Mouse (Mus musculus) kidney, embryonic 14.5 days (tissue): ENCODE measurements around the gene Itgal. TPM values are rescaled to one million over a fixed set of nuclear protein-coding genes. Genes with fewer than 3 reads are reported as not detected.

Experiments used
- ATAC-seq: fragments of 200-750 bp; cut with Nextera tagmentation; 2 replicates; pipeline ENCODE4 v1.8.0; 2017; ENCODE audit warnings: moderate number of reproducible peaks, mild to moderate bottlenecking, moderate TSS enrichment, moderate library complexity; ENCODE audit not compliant: low FRiP score, low TSS enrichment
- H3K27ac ChIP-seq: fragments of 300-500 bp; sonication (generic); 2 replicates; pipeline ENCODE4 v1.5.1; 2014; ENCODE audit warnings: low read depth, mild to moderate bottlenecking, low read length, moderate library complexity, mixed read lengths
- H3K27me3 ChIP-seq: fragments of 300-500 bp; sonication (generic); 2 replicates; pipeline ENCODE4 v1.6.1; 2014; ENCODE audit warnings: mild to moderate bottlenecking, low read length; ENCODE audit not compliant: control insufficient read depth, insufficient read depth
- H3K36me3 ChIP-seq: fragments of 300-500 bp; sonication (generic); 2 replicates; pipeline ENCODE4 v1.6.1; 2014; ENCODE audit warnings: low read length, mixed read lengths; ENCODE audit not compliant: control insufficient read depth, insufficient read depth
- H3K4me1 ChIP-seq: fragments of 300-500 bp; sonication (generic); 2 replicates; pipeline ENCODE4 v1.6.1; 2014; ENCODE audit warnings: low read length, mixed read lengths; ENCODE audit not compliant: control insufficient read depth, insufficient read depth
- H3K4me2 ChIP-seq: fragments of 300-500 bp; sonication (generic); replicated peaks from 2 replicates; pipeline ENCODE4 v1.6.1; 2014; ENCODE audit warnings: low read depth, mild to moderate bottlenecking, low read length
- H3K4me3 ChIP-seq: fragments of 300-500 bp; sonication (generic); 2 replicates; pipeline ENCODE4 v1.5.1; 2014; ENCODE audit warnings: mild to moderate bottlenecking, low read length
- H3K9ac ChIP-seq: fragments of 300-500 bp; sonication (generic); 2 replicates; pipeline ENCODE4 v1.6.1; 2014; ENCODE audit warnings: low read depth, mild to moderate bottlenecking, low read length, moderate library complexity
- H3K9me3 ChIP-seq: fragments of 300-500 bp; sonication (generic); 2 replicates; pipeline ENCODE4 v1.6.1; 2016; ENCODE audit warnings: low read length; ENCODE audit not compliant: control insufficient read depth
- WGBS: fragments of 180-500 bp; shearing (Covaris S2); extraction: QIAGEN DNeasy Blood & Tissue Kit; methylation state at CpG from one replicate; pipeline ENCODE4 v1.1.7; 2014; 5-methylcytosine and 5-hydroxymethylcytosine counted together
- polyA plus RNA-seq: library from polyadenylated mRNA; unstranded; fragments of >200 nt; fragmentation: Nextera tagmentation; extraction: Ambion mirVana; gene quantifications from 2 replicates; pipeline ENCODE4 v1.2.1, GENCODE M21; 2014

The Itgal gene
- polyA plus RNA-seq, 1 experiment from 2014 or later, result 0.80 TPM

GRCm38 (mm10) chr7:127342332-127342731, 46.3 kb downstream of the Itgal start:
- WGBS, result 60% methylated on average over 4 of the region's 4 CpGs
- no peak for ATAC-seq

DNA sequence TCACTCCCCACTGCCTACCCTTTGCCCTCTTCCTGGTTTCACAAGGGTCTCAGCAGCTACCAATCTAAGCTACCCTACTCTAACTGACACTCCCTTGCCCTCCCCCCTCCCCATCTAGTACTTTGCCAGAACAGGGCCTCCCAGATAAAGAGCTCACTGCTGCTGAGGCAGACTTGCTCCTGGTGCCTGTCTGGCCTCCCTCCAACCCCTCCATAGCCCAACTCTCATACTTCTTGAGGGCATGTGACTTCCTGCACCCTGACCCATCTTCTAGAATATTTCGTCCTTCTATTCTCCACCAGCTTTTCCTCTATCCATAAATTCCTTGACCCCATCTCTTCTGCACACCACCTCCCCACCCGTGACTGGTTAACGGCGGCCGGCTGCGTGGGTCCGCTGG, 46.8 kb downstream of the Itgal start:
- Histone ChIP-seq H3K36me3 (peaks cover 21% of the 10 kb centered on the region), H3K9me3 (no peaks in the 10 kb centered on the region), H3K27ac (no peak overlapping the region), H3K9ac (no peak overlapping the region), H3K4me3 (no peak overlapping the region), H3K4me2 (no peak overlapping the region), H3K27me3 (no peaks in the 10 kb centered on the region), H3K4me1 (peaks cover 12% of the 10 kb centered on the region)
- 96% methylated on average over 7 of the region's 7 CpGs for WGBS
- no peak for ATAC-seq

More at GRCm38 (mm10) chr7:127342332-127342731, 46.3 kb downstream of the Itgal start:
- no peak overlapping the region for H3K9ac ChIP-seq
- peaks cover 21% of the 10 kb centered on the region for H3K36me3 ChIP-seq
- peaks cover 12% of the 10 kb centered on the region for H3K4me1 ChIP-seq
- H3K27me3 ChIP-seq, result no peaks in the 10 kb centered on the region
- H3K9me3 ChIP-seq, result no peaks in the 10 kb centered on the region
- no peak overlapping the region for H3K4me3 ChIP-seq
- H3K4me2 ChIP-seq, result no peak overlapping the region
- no peak overlapping the region for H3K27ac ChIP-seq

- H3K4me3 ChIP-seq, result no peak overlapping the region
- H3K9me3 ChIP-seq, result no peaks in the 10 kb centered on the region
- H3K9ac ChIP-seq, result no peak overlapping the region
- peaks cover 21% of the 10 kb centered on the region for H3K36me3 ChIP-seq
- H3K4me1 ChIP-seq, result peaks cover 12% of the 10 kb centered on the region
- ATAC-seq, result no peak
- H3K27ac ChIP-seq, result no peak overlapping the region
- no peak overlapping the region for H3K4me2 ChIP-seq
- 95% methylated on average over 38 of the region's 38 CpGs for WGBS
- H3K27me3 ChIP-seq, result no peaks in the 10 kb centered on the region
These were observed 47.4 kb downstream of the Itgal start for GRCm38 (mm10) chr7:127343351-127344019.

DNA sequence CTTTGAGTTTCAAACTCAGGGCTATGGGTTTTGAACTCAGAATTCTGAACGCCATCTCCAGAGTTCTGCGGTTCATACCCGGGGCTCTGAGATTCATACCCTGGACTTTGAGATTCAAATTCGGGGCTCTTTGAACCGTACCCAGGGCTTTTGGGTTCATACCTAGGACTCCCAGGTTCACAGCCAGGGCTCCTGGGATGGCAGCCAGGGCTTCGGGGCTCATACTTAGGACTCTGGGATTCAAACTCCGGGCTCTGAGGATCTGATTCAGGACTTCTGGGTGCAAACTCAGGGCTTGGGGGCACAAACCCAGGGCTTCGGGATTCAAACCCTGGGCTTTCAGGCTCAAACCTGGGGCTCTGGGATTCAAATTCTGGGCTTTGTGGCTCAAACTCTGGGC, 48.3 kb downstream of the Itgal start:
- H3K27ac ChIP-seq, result no peak overlapping the region
- H3K36me3 ChIP-seq, result peaks cover 21% of the 10 kb centered on the region
- WGBS, result 96% methylated on average over 8 of the region's 8 CpGs
- peak overlapping the region; percentile 96 for H3K4me3 ChIP-seq
- H3K27me3 ChIP-seq, result no peaks in the 10 kb centered on the region
- ATAC-seq, result no peak
- peaks cover 12% of the 10 kb centered on the region for H3K4me1 ChIP-seq
- H3K9me3 ChIP-seq, result no peaks in the 10 kb centered on the region
- peak overlapping the region; percentile 77 for H3K4me2 ChIP-seq
- H3K9ac ChIP-seq, result peak overlapping the region; percentile 93; the same call in 1 of the 2 replicates

GRCm38 (mm10) chr7:127345092-127345491, 49.0 kb downstream of the Itgal start:
- H3K4me1 ChIP-seq, result peaks cover 12% of the 10 kb centered on the region
- WGBS, result 0% methylated on average over 41 of the region's 42 CpGs

GRCm38 (mm10) chr7:127345512-127346325, 49.7 kb downstream of the Itgal start, which contains the start of gene Zfp768:
Gene Zfp768 (minus strand): TSS chr7:127345589.
- Histone ChIP-seq H3K4me3 (peak within 1 kb of the TSS; percentile 96), H3K9me3 (no peaks in the 10 kb centered on the region), H3K27me3 (no peaks in the 10 kb centered on the region), H3K9ac (peak within 1 kb of the TSS; percentile 93), H3K27ac (peak within 1 kb of the TSS; percentile 97), H3K4me2 (peak within 1 kb of the TSS; percentile 77), H3K36me3 (peaks cover 21% of the 10 kb centered on the region), H3K4me1 (peaks cover 12% of the 10 kb centered on the region)
- WGBS, result 0% methylated on average over 61 of the region's 76 CpGs
- ATAC-seq, result peak; percentile 91

More at GRCm38 (mm10) chr7:127345092-127345491, 49.0 kb downstream of the Itgal start:
- peaks cover 21% of the 10 kb centered on the region for H3K36me3 ChIP-seq
- peak overlapping the region; percentile 93 for H3K9ac ChIP-seq
- ATAC-seq, result peak; percentile 54
- H3K27me3 ChIP-seq, result no peaks in the 10 kb centered on the region
- H3K4me2 ChIP-seq, result peak overlapping the region; percentile 77
- H3K9me3 ChIP-seq, result no peaks in the 10 kb centered on the region
- peak overlapping the region; percentile 96 for H3K4me3 ChIP-seq
- peak overlapping the region; percentile 97 for H3K27ac ChIP-seq

DNA sequence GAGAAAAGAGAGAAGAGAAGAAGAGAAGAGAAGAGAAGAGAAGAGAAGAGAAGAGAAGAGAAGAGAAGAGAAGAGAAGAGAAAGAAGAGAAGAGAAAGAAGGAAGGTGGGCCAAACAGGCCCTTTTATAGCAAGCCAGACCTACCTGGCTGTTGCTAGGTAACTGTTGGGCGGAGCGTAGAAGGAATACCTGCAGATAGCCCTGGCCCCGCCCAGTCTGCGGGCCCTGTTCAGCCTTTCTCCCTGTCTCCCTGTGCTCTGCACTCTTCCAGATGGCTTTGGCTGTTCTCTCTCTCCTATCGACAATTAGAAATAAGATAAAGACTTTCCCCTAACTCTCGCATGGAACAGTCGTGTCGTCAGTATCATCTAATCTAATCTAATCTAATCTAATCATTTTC, 50.6 kb downstream of the Itgal start:
- ATAC-seq, result no peak
- WGBS, result 15% methylated on average over 8 of the region's 8 CpGs
- 0 out of 2 replicates have a peak overlapping the region, but pooled peaks have one; percentile 97 for H3K27ac ChIP-seq

DNA sequence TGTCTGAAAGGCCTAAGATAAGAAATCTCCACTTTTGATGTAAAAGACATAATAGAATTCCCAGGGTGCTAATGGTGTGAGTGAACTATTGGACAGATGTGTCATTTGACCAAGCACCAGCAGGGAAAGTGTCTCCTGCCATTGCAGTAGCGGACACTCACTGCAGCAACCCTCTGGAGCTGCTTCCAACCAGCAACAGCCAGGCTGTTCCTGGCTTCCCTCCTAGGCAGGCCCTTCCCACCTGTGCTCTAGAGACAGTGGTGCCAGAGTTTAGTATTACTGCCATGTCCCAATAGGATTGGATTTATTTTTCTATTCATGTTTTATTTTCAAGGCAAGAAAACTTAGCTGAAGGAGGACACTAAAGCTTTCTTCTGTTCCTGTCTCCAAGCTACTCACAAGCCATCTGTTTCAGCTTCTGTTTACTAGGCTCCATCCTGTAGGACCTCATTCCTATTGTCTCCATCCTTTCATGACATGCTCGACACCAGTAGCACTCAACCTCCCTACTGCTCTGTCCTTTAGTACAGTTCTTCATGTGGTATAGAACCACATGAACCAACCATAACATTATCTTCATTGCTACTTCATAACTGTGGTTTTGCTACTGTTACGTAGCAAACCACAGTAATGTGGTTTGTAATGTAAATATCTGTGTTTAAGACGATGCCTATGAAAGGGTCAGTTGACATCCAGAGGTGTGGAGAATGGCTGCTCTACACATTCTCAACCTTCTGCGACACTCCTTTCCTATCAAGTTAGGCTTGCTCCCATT, 55.4 kb downstream of the Itgal start:
- no peaks in the 10 kb centered on the region for H3K9me3 ChIP-seq
- H3K27ac ChIP-seq, result no peak overlapping the region
- H3K4me2 ChIP-seq, result no peak overlapping the region
- H3K27me3 ChIP-seq, result no peaks in the 10 kb centered on the region
- H3K4me1 ChIP-seq, result peaks cover 5% of the 10 kb centered on the region; the same call in 1 of the 2 replicates
- no peaks in the 10 kb centered on the region for H3K36me3 ChIP-seq
- ATAC-seq, result no peak
- 87% methylated on average over 5 of the region's 5 CpGs for WGBS
- no peak overlapping the region for H3K9ac ChIP-seq
- H3K4me3 ChIP-seq, result no peak overlapping the region

More for the DNA sequence above, 50.6 kb downstream of the Itgal start:
- H3K27me3 ChIP-seq, result no peaks in the 10 kb centered on the region
- H3K36me3 ChIP-seq, result peaks cover 17% of the 10 kb centered on the region
- H3K9me3 ChIP-seq, result no peaks in the 10 kb centered on the region
- peak overlapping the region; percentile 96; the same call in 1 of the 2 replicates for H3K4me3 ChIP-seq
- H3K4me2 ChIP-seq, result peak overlapping the region; percentile 77
- H3K9ac ChIP-seq, result no peak overlapping the region
- peaks cover 12% of the 10 kb centered on the region for H3K4me1 ChIP-seq
